ENCODE assay signal across 20 mouse cellular contexts in the genomic region with DNA sequence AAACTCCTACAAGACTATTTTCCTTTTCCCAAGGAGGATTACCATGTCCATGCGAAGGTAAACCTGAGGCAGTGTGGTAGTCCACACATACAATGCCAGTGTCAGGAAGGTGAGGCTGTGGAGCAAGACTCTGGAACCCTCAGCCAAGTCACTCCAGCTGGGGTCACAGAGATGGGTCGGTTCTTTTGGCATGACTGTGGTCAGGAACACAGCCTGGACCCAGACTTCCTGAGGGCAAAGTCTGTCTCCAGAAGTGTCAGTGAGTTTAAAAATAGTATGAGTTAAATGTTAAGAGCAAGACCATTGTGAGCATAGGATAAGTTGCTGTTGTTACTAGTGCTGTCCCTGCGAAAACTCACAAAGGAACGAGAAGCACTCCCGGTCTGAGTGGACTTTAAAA. TPM values are rescaled to one million over a fixed set of nuclear protein-coding genes. Genes with fewer than 3 reads are reported as not detected.
DNase-seq lines count a peak whose midpoint lies in the region; ATAC-seq and TF ChIP-seq lines count a peak whose summit lies in the region.
"Had no signal": no experiment of that assay in that cellular context is flagged by ENCODE, and none has a peak within 500 bp of the region (broad histone marks: within the 10 kb centered on the region; RNA-seq: fewer than 3 reads in every experiment).

No protein-coding gene starts in this region.

- H3K4me3 ChIP-seq in heart, embryonic 11.5 days (ENCODE audit: low read depth, low read length) = no peak overlapping the region
- H3K4me3 ChIP-seq in kidney, adult 2 months (ENCODE audit: insufficient read depth, low read depth, low read length) = no peak overlapping the region
- H3K4me3 ChIP-seq in kidney, embryonic 14.5 days (ENCODE audit: low read length) = no peak overlapping the region
- no peak overlapping the region for H3K4me3 ChIP-seq in left cerebral cortex, adult 2 months
- H3K4me3 ChIP-seq: embryonic facial prominence, embryonic 15.5 days; limb, embryonic 12.5 days; midbrain, embryonic 10.5 days had no signal

- no peak for DNase-seq in heart, postnatal 4 days
- peak; percentile 89 for DNase-seq in kidney, adult 2 months
- peak; percentile 42 for DNase-seq in kidney, postnatal 10 days
- DNase-seq in left cerebral cortex, adult 2 months (ENCODE audit: extremely low spot score in 1 of 2, low spot score in 2 of 2) = no peak
- DNase-seq in spleen, adult 18-20 months = no peak
- DNase-seq: adrenal gland, adult 8-10 months; cerebellum, adult 18-20 months; cerebellum, postnatal 36 days; gastrocnemius, postnatal 25 days; retina, postnatal 1 day; right cerebral cortex, postnatal 4 days had no signal

- intact Hi-C loops in left cerebral cortex, adult 2 months (cut with DNase I) = no loop called here

- no peaks in the 10 kb centered on the region for H3K36me3 ChIP-seq in heart, embryonic 11.5 days (ENCODE audit: control insufficient read depth, insufficient read depth, low read length)
- H3K36me3 ChIP-seq in kidney, adult 2 months (ENCODE audit: control insufficient read depth, insufficient read depth, low read length) = peaks cover 1% of the 10 kb centered on the region; the same call in 1 of the 2 replicates
- H3K36me3 ChIP-seq in kidney, embryonic 14.5 days (ENCODE audit: control insufficient read depth, insufficient read depth, low read length) = peaks cover 13% of the 10 kb centered on the region

- H3K4me1 ChIP-seq in heart, embryonic 11.5 days (ENCODE audit: control insufficient read depth, insufficient read depth, low read length) = peaks cover 19% of the 10 kb centered on the region
- peaks cover 12% of the 10 kb centered on the region for H3K4me1 ChIP-seq in kidney, adult 2 months (ENCODE audit: control insufficient read depth, insufficient read depth, low read length)
- no peaks in the 10 kb centered on the region for H3K4me1 ChIP-seq in kidney, embryonic 14.5 days (ENCODE audit: control insufficient read depth, insufficient read depth, low read length)
- H3K4me1 ChIP-seq: limb, embryonic 12.5 days; midbrain, embryonic 10.5 days had no signal

- 64% methylated on average over 5 of the region's 5 CpGs for WGBS in heart, embryonic 11.5 days (ENCODE audit: insufficient replicate concordance)
- 33% methylated on average over 5 of the region's 5 CpGs for WGBS in kidney, adult 2 months
- WGBS in kidney, embryonic 14.5 days = 86% methylated on average over 5 of the region's 5 CpGs

- no peak for TF ChIP-seq POLR2A in kidney, adult 2 months (IDR thresholded peaks at IDR 0.05; ENCODE audit: low read depth, low read length)

- peak overlapping the region; percentile 62 for H3K27ac ChIP-seq in heart, embryonic 11.5 days (ENCODE audit: low read depth, low read length)
- H3K27ac ChIP-seq in kidney, adult 2 months (ENCODE audit: insufficient read depth, low read depth, low read length) = peak overlapping the region; percentile 34
- H3K27ac ChIP-seq in kidney, embryonic 14.5 days (ENCODE audit: low read depth, low read length) = no peak overlapping the region
- no peak overlapping the region for H3K27ac ChIP-seq in left cerebral cortex, adult 2 months
- H3K27ac ChIP-seq: embryonic facial prominence, embryonic 15.5 days; limb, embryonic 12.5 days; liver, embryonic 14.5 days; macrophage; midbrain, embryonic 10.5 days; stomach, postnatal 0 days had no signal

- H3K9ac ChIP-seq in heart, embryonic 11.5 days (ENCODE audit: low read depth, low read length) = no peak overlapping the region
- H3K9ac ChIP-seq in kidney, embryonic 14.5 days (ENCODE audit: low read depth, low read length) = no peak overlapping the region
- H3K9ac ChIP-seq: embryonic facial prominence, embryonic 15.5 days; limb, embryonic 12.5 days; liver, embryonic 14.5 days had no signal

- no peak for TF ChIP-seq CTCF in kidney, adult 2 months (conservative IDR thresholded peaks at IDR 0.05; ENCODE audit: insufficient read depth, insufficient read length, low read depth, low read length)
- no peak for TF ChIP-seq CTCF in left cerebral cortex, adult 2 months (IDR thresholded peaks at IDR 0.05)

- H3K9me3 ChIP-seq in heart, embryonic 11.5 days (replicated peaks; ENCODE audit: control insufficient read depth, low read length) = no peaks in the 10 kb centered on the region
- H3K9me3 ChIP-seq in kidney, embryonic 14.5 days (ENCODE audit: control insufficient read depth, low read length) = no peaks in the 10 kb centered on the region
- H3K9me3 ChIP-seq: embryonic facial prominence, embryonic 15.5 days; limb, embryonic 12.5 days; midbrain, embryonic 10.5 days had no signal

- H3K4me2 ChIP-seq in heart, embryonic 11.5 days = no peak overlapping the region
- no peak overlapping the region for H3K4me2 ChIP-seq in kidney, embryonic 14.5 days (replicated peaks; ENCODE audit: low read depth, low read length)
- H3K4me2 ChIP-seq: embryonic facial prominence, embryonic 15.5 days; limb, embryonic 12.5 days had no signal

- no peaks in the 10 kb centered on the region for H3K27me3 ChIP-seq in heart, embryonic 11.5 days (ENCODE audit: control insufficient read depth, insufficient read depth, low read length)
- no peaks in the 10 kb centered on the region for H3K27me3 ChIP-seq in kidney, adult 2 months (replicated peaks; ENCODE audit: control insufficient read depth, insufficient read depth, low read length)
- no peaks in the 10 kb centered on the region for H3K27me3 ChIP-seq in kidney, embryonic 14.5 days (ENCODE audit: control insufficient read depth, insufficient read depth, low read length)
- H3K27me3 ChIP-seq: embryonic facial prominence, embryonic 15.5 days; limb, embryonic 12.5 days had no signal

- no peak; the same call in 1 of the 2 replicates for ATAC-seq in heart, embryonic 11.5 days (replicated peaks; ENCODE audit: insufficient number of reproducible peaks, low FRiP score, low TSS enrichment)
- no peak for ATAC-seq in kidney, embryonic 14.5 days (ENCODE audit: low FRiP score, low TSS enrichment)
- ATAC-seq: forebrain, embryonic 16.5 days had no signal

RNA-seq across cellular contexts. Expression of gene Ttc17, which starts 59.7 kb away (rescaled TPM):
- polyA plus RNA-seq in heart, embryonic 11.5 days (2014; fragmentation: Nextera tagmentation; extraction: Ambion mirVana) = 12.4 and 13.4 TPM in 2 replicates
- 10 to 100 TPM; 28.3 to 29.2 TPM for total RNA-seq in heart, postnatal 4 days (2021)
- 12.6 and 14.7 TPM in 2 replicates for polyA plus RNA-seq in kidney, adult 2 months (2012; rRNA removed)
- polyA plus RNA-seq in kidney, embryonic 14.5 days (2014; fragmentation: Nextera tagmentation; extraction: Ambion mirVana) = 10.8 and 18.4 TPM in 2 replicates
- 10 to 100 TPM; 33.5 to 35.4 TPM for total RNA-seq in left cerebral cortex, adult 2 months (2021)

Comparison
In these comparisons a context has a peak if more than half of its experiments do, and no peak if none do; other contexts are left out.
1. H3K27ac ChIP-seq: peak in heart, embryonic 11.5 days (single experiment) and kidney, adult 2 months (single experiment); none in kidney, embryonic 14.5 days (single experiment) and left cerebral cortex, adult 2 months (single experiment).
2. DNase-seq: peak in kidney, adult 2 months (single experiment) and kidney, postnatal 10 days (single experiment); none in heart, postnatal 4 days (single experiment), left cerebral cortex, adult 2 months (0 of 2) and spleen, adult 18-20 months (0 of 2).